Mouse (Mus musculus): ENCODE results near the gene Galntl5. TPM values are rescaled to one million over a fixed set of nuclear protein-coding genes. Genes with fewer than 3 reads are reported as not detected.

The Galntl5 gene
- total and polyA plus RNA-seq, 2 experiments from 2014 or later: not detected

DNA sequence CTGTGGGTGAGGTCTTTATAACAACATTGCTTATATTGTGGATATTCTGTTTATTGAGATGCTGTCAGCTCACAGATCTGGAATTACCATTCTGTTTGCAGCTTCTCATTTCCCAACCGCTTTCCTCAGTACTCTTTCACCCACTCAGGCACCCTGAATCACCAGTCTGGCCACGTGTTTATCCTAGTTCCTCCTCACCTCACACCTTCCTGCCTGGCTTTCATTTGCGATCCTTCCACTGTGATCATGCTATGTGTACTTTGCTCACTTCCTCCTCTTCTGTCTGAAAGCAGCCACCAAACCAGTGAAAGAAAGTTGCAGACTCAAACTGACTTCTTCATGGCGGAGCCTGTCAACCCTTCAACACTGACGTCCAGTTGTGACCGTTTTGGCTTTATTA lies 61.8 kb downstream of the Galntl5 start:
- Histone ChIP-seq H3K9me3 (ENCODE audit: low read length) (no peaks in the 10 kb centered on the region), H3K27ac (ENCODE audit: low read depth, low read length) (no peak overlapping the region), H3K4me1 (ENCODE audit: insufficient read depth, low read length) (no peaks in the 10 kb centered on the region), H3K36me3 (ENCODE audit: insufficient read depth, low read length) (0 out of 2 replicates have a peak, but pooled peaks cover 3% of the 10 kb centered on the region), H3K4me2 (ENCODE audit: low read depth, low read length, poor library complexity, severe bottlenecking) (no peak overlapping the region), H3K4me3 (ENCODE audit: low read depth, low read length) (no peak overlapping the region), H3K27me3 (ENCODE audit: insufficient read depth, low read length) (no peaks in the 10 kb centered on the region), H3K9ac (replicated peaks; ENCODE audit: low read length, poor library complexity, severe bottlenecking) (no peak overlapping the region)
- TF ChIP-seq CTCF (IDR thresholded peaks at IDR 0.05): no peak
- ATAC-seq (ENCODE audit: low FRiP score) (no peak), DNase-seq (ENCODE audit: low spot score) (no peak)
- WGBS: 93% methylated on average over 6 of the region's 6 CpGs

DNA sequence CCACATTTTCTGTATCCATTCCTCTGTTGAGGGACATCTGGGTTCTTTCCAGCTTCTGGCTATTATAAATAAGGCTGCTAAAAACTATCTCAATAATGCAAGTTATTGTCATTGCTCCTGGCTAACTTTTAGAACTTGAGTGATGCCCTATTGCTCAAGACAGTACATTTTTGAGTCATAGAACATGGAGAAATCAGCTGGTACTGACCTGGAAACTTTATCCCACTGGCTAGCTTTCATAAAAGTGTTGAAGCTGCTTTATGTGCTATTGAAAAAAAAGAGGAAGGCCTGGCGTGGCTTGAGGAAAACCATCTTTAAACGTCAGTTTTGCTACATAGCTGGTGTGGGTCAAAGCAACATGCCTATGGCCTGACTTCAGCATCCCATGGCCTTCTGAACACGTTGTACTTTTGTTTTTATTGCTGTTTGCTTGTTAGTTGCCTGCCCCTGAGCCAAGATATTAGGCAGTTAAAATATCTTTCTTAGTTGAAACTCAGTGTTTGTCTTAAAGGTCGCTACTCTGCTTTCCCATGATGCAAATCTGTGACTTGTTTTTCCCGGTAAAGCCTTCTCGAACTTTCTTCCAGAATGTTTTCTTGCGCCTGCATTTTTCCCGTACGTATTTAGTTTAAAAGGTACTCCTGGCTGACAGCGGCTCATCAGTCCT lies 64.7 kb downstream of the Galntl5 start:
- WGBS: 94% methylated on average over 10 of the region's 10 CpGs
- no peak for DNase-seq (ENCODE audit: low spot score)
- Histone ChIP-seq H3K4me3 (ENCODE audit: low read depth, low read length) (no peak overlapping the region), H3K4me1 (ENCODE audit: insufficient read depth, low read length) (no peaks in the 10 kb centered on the region), H3K4me2 (ENCODE audit: low read depth, low read length, poor library complexity, severe bottlenecking) (no peak overlapping the region), H3K36me3 (ENCODE audit: insufficient read depth, low read length) (peaks cover 12% of the 10 kb centered on the region; the same call in 1 of the 2 replicates), H3K9ac (replicated peaks; ENCODE audit: low read length, poor library complexity, severe bottlenecking) (no peak overlapping the region), H3K27me3 (ENCODE audit: insufficient read depth, low read length) (no peaks in the 10 kb centered on the region), H3K27ac (ENCODE audit: low read depth, low read length) (no peak overlapping the region), H3K9me3 (ENCODE audit: low read length) (no peaks in the 10 kb centered on the region)
- TF ChIP-seq CTCF (IDR thresholded peaks at IDR 0.05): no peak
- ATAC-seq (ENCODE audit: low FRiP score): no peak

DNA sequence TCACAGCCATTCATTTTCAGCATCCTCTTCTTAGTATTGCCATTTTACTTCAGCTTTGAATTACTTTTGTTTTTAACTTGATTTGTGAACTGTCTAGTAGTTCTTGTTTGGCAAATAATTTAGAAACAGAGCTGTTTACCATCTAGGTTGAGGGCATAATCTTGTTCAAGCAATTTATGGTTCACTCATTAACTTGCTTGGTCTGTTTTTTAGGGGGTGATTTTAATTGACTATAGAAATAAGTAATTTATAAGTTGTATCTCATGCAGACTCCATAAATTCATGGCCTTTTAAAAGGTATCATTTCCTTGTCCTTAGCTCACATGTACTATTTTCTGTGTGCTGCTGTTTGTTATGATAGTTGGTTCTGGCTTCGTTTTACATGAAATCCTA lies 65.2 kb downstream of the Galntl5 start:
- Histone ChIP-seq H3K9ac (replicated peaks; ENCODE audit: low read length, poor library complexity, severe bottlenecking) (no peak overlapping the region), H3K9me3 (ENCODE audit: low read length) (no peaks in the 10 kb centered on the region), H3K4me2 (ENCODE audit: low read depth, low read length, poor library complexity, severe bottlenecking) (no peak overlapping the region), H3K4me3 (ENCODE audit: low read depth, low read length) (no peak overlapping the region), H3K4me1 (ENCODE audit: insufficient read depth, low read length) (no peaks in the 10 kb centered on the region), H3K27ac (ENCODE audit: low read depth, low read length) (no peak overlapping the region), H3K27me3 (ENCODE audit: insufficient read depth, low read length) (no peaks in the 10 kb centered on the region), H3K36me3 (ENCODE audit: insufficient read depth, low read length) (peaks cover 18% of the 10 kb centered on the region)
- TF ChIP-seq CTCF (IDR thresholded peaks at IDR 0.05): no peak
- ATAC-seq (ENCODE audit: low FRiP score) (no peak), DNase-seq (ENCODE audit: low spot score) (no peak)
- 76% methylated on average over 1 of the region's 1 CpGs for WGBS

DNA sequence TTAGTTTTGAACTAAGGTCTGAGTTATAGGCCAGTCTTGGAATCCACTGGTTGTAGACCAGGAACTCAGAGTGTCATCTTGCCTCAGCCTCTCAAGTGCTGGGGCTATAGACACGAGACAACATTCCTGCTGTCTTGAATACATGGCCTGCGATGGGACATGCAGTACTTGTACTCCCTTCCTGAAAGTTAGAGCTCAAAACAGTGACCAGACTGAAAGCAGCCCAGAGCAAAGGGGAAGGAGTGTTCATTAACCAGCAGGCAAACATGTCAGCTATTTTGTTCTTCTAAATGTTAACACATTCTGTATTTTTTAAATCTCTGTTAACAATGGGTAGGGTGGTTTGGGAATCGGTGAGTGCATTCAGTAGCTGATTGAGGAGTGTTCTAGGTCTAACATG lies 65.8 kb downstream of the Galntl5 start:
- DNase-seq (ENCODE audit: low spot score): no peak
- no peak overlapping the region for H3K4me2 ChIP-seq (ENCODE audit: low read depth, low read length, poor library complexity, severe bottlenecking)
- no peak overlapping the region for H3K27ac ChIP-seq (ENCODE audit: low read depth, low read length)
- no peaks in the 10 kb centered on the region for H3K27me3 ChIP-seq (ENCODE audit: insufficient read depth, low read length)
- no peak for ATAC-seq (ENCODE audit: low FRiP score)
- peaks cover 22% of the 10 kb centered on the region for H3K36me3 ChIP-seq (ENCODE audit: insufficient read depth, low read length)
- TF ChIP-seq CTCF (IDR thresholded peaks at IDR 0.05): no peak
- H3K4me1 ChIP-seq (ENCODE audit: insufficient read depth, low read length): no peaks in the 10 kb centered on the region
- H3K4me3 ChIP-seq (ENCODE audit: low read depth, low read length): no peak overlapping the region
- WGBS: 84% methylated on average over 3 of the region's 3 CpGs
- H3K9me3 ChIP-seq (ENCODE audit: low read length): no peaks in the 10 kb centered on the region
- H3K9ac ChIP-seq (replicated peaks; ENCODE audit: low read length, poor library complexity, severe bottlenecking): no peak overlapping the region

DNA sequence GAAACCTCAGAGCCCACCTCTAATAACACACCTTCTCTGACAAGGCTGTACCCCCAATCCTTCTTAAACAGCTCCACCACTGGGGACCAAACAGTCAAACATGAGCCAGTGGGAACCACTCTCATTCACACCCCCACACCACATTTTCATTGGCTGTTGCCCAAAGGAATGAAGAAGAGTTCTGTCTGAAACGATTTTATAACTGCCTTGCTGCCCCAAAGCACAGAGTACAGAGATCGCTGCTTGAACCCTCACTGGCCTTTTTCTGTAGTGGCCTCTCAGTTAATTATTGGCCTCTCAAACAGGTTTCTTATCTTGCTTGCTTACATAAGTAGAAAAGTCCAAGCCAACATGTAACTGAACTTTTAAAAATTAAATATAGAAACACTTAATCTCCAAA lies 71.2 kb downstream of the Galntl5 start:
- Histone ChIP-seq H3K27me3 (ENCODE audit: insufficient read depth, low read length) (no peaks in the 10 kb centered on the region), H3K36me3 (ENCODE audit: insufficient read depth, low read length) (peaks cover 54% of the 10 kb centered on the region), H3K27ac (ENCODE audit: low read depth, low read length) (no peak overlapping the region), H3K4me2 (ENCODE audit: low read depth, low read length, poor library complexity, severe bottlenecking) (no peak overlapping the region), H3K4me3 (ENCODE audit: low read depth, low read length) (no peak overlapping the region), H3K4me1 (ENCODE audit: insufficient read depth, low read length) (no peaks in the 10 kb centered on the region), H3K9ac (replicated peaks; ENCODE audit: low read length, poor library complexity, severe bottlenecking) (no peak overlapping the region), H3K9me3 (ENCODE audit: low read length) (no peaks in the 10 kb centered on the region)
- no peak for TF ChIP-seq CTCF (IDR thresholded peaks at IDR 0.05)
- WGBS: 80% methylated on average over 2 of the region's 2 CpGs
- DNase-seq (ENCODE audit: low spot score) (no peak), ATAC-seq (ENCODE audit: low FRiP score) (no peak)

DNA sequence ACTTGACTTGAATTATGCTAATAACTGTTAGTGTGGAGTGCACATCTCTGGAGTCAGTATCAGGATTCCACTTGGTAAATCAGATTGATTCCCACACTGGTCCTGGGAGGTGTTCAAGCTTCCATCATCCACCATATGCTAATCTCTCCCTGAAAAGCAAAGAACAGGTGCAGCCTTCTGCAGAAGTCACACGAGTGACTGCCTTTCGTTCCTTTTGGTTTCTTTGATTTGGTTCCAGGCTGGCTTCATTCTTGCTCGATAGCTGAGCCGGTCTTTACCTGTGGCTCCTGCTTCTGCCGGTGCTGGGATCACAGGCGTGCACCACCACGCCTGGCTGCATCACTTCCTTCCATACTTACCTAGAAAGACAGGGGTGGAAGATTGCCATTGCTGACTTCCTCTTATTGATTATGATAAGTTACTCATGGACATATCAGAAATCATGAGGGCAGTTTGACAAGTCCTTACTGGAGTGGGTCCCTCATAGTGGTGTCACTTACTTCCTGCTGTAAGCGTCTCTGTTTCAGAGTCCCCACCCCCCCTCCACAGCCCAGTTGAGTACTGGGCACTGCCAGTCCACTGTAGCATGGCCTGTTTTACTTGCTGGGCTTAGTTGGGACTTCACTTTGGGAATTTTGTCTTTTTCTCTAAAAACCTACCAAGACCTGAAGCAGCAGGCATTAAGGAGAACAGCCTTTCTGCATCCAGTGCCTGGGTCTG lies 71.7 kb downstream of the Galntl5 start:
- H3K9ac ChIP-seq (replicated peaks; ENCODE audit: low read length, poor library complexity, severe bottlenecking): no peak overlapping the region
- no peak for TF ChIP-seq CTCF (IDR thresholded peaks at IDR 0.05)
- ATAC-seq (ENCODE audit: low FRiP score) (no peak), DNase-seq (ENCODE audit: low spot score) (no peak)
- H3K9me3 ChIP-seq (ENCODE audit: low read length): no peaks in the 10 kb centered on the region
- H3K4me2 ChIP-seq (ENCODE audit: low read depth, low read length, poor library complexity, severe bottlenecking): no peak overlapping the region
- H3K36me3 ChIP-seq (ENCODE audit: insufficient read depth, low read length): peaks cover 58% of the 10 kb centered on the region
- H3K27me3 ChIP-seq (ENCODE audit: insufficient read depth, low read length): no peaks in the 10 kb centered on the region
- WGBS: 96% methylated on average over 8 of the region's 8 CpGs
- no peaks in the 10 kb centered on the region for H3K4me1 ChIP-seq (ENCODE audit: insufficient read depth, low read length)
- H3K27ac ChIP-seq (ENCODE audit: low read depth, low read length): no peak overlapping the region
- no peak overlapping the region for H3K4me3 ChIP-seq (ENCODE audit: low read depth, low read length)
